Mouse (Mus musculus) left cerebral cortex, postnatal 25 days (tissue): ENCODE measurements around the gene Nos1ap. TPM values are rescaled to one million over a fixed set of nuclear protein-coding genes. Genes with fewer than 3 reads are reported as not detected.

ENCODE experiments used
- DNase-seq, 2 experiments: peaks; one replicate each; pipeline ENCODE4 v3.0.0; 2022; ENCODE audit warnings: low spot score in 2 of 2, mixed read lengths in 1 of 2
- intact Hi-C: fragments of 180-260 bp; cut with DNase I; formaldehyde crosslinking; loops from one replicate; pipeline ENCODE4 v1.15.1; 2025
- total RNA-seq, 2 experiments: library from RNA; stranded (reverse); gene quantifications; 2 replicates each; pipeline ENCODE4 v1.2.3; 2021

Gene Nos1ap
- 100 to 1,000 TPM; 170 to 172 TPM for total RNA-seq

- DNase-seq = peak; percentile 85 to 86
- intact Hi-C loops = loop anchor here (2.0 to 10.0 kb wide), 4 partner anchors 82 to 375 kb away; partner anchors contain the start of gene Uhmk1
These were observed at the start of gene Nos1ap for GRCm38 (mm10) chr1:170589219-170590040. TSS of gene Nos1ap (minus strand) at chr1:170589861.

GRCm38 (mm10) chr1:170638941-170639340 lies 49.3 kb upstream of the Nos1ap start:
- DNase-seq = no peak
- intact Hi-C loops = loop anchor here (10.0 kb wide), 1 partner anchor 136 kb away; no protein-coding TSS in a partner anchor

- intact Hi-C loops = loop anchor here (1.0 to 10.0 kb wide), 2 partner anchors 142 to 207 kb away; no protein-coding TSS in a partner anchor
- no peak for DNase-seq
These were observed 43.2 kb upstream of the Nos1ap start for GRCm38 (mm10) chr1:170632856-170633255.

- intact Hi-C loops = loop anchor here (1.0 to 10.0 kb wide), 2 partner anchors 142 to 208 kb away; no protein-coding TSS in a partner anchor
- peak; percentile 85 to 93 for DNase-seq
These were observed 42.7 kb upstream of the Nos1ap start for GRCm38 (mm10) chr1:170632385-170632784.

GRCm38 (mm10) chr1:170631571-170631970 lies 41.9 kb upstream of the Nos1ap start:
- intact Hi-C loops = loop anchor here (10.0 kb wide), 1 partner anchor 143 kb away; no protein-coding TSS in a partner anchor
- no peak for DNase-seq

- intact Hi-C loops = loop anchor here (10.0 kb wide), 1 partner anchor 144 kb away; no protein-coding TSS in a partner anchor
- no peak for DNase-seq
These were observed 40.8 kb upstream of the Nos1ap start for GRCm38 (mm10) chr1:170630489-170630888.

GRCm38 (mm10) chr1:170623432-170623831 lies 33.8 kb upstream of the Nos1ap start:
- intact Hi-C loops = no loop called here
- no peak for DNase-seq

GRCm38 (mm10) chr1:170622934-170623333 lies 33.3 kb upstream of the Nos1ap start:
- intact Hi-C loops = no loop called here
- DNase-seq = no peak

GRCm38 (mm10) chr1:170619686-170620374 lies 30.2 kb upstream of the Nos1ap start:
- intact Hi-C loops = no loop called here
- no peak for DNase-seq

GRCm38 (mm10) chr1:170612968-170613872 lies 23.6 kb upstream of the Nos1ap start:
- DNase-seq = peak; percentile 68 to 74
- intact Hi-C loops = loop anchor here (1.0 to 5.0 kb wide), 2 partner anchors 321 to 396 kb away; partner anchors contain the start of gene Uhmk1

- no peak for DNase-seq
- intact Hi-C loops = loop anchor here (5.0 kb wide), 1 partner anchor 394 kb away; the partner anchor contains the start of gene Uhmk1
These were observed 22.0 kb upstream of the Nos1ap start for GRCm38 (mm10) chr1:170611631-170612030.

- DNase-seq = no peak
- intact Hi-C loops = loop anchor here (5.0 kb wide), 1 partner anchor 393 kb away; the partner anchor contains the start of gene Uhmk1
These were observed 21.0 kb upstream of the Nos1ap start for GRCm38 (mm10) chr1:170610695-170611094.

- DNase-seq = no peak
- intact Hi-C loops = loop anchor here (5.0 kb wide), 1 partner anchor 393 kb away; the partner anchor contains the start of gene Uhmk1
These were observed 20.6 kb upstream of the Nos1ap start for GRCm38 (mm10) chr1:170610289-170610688.

- DNase-seq = no peak
- intact Hi-C loops = loop anchor here (5.0 kb wide), 1 partner anchor 393 kb away; the partner anchor contains the start of gene Uhmk1
These were observed 20.2 kb upstream of the Nos1ap start for GRCm38 (mm10) chr1:170609872-170610271.

GRCm38 (mm10) chr1:170608461-170609071 lies 18.9 kb upstream of the Nos1ap start:
- DNase-seq = no peak
- intact Hi-C loops = no loop called here

GRCm38 (mm10) chr1:170607231-170607917 lies 17.7 kb upstream of the Nos1ap start:
- no peak for DNase-seq
- intact Hi-C loops = no loop called here

- no peak for DNase-seq
- intact Hi-C loops = no loop called here
These were observed 15.8 kb upstream of the Nos1ap start for GRCm38 (mm10) chr1:170605228-170606001.
